Mouse (Mus musculus) intestine, embryonic 15.5 days (tissue): ENCODE results near the gene Esrrb. TPM values are rescaled to one million over a fixed set of nuclear protein-coding genes. Genes with fewer than 3 reads are reported as not detected.
A peak's percentile ranks its signal among the peaks of the same experiment; 100 is the strongest.

Experiments
- ATAC-seq: fragments of 200-750 bp; cut with Nextera tagmentation; 2 replicates; pipeline ENCODE4 v1.8.0; 2017; ENCODE audit warnings: moderate TSS enrichment, moderate library complexity
- H3K27ac ChIP-seq: fragments of 300-500 bp; sonication (generic); 2 replicates; pipeline ENCODE4 v1.5.1; 2015; ENCODE audit warnings: mild to moderate bottlenecking, inconsistent platforms
- H3K27me3 ChIP-seq: fragments of 300-500 bp; sonication (generic); replicated peaks from 2 replicates; pipeline ENCODE4 v1.6.1; 2015; ENCODE audit warnings: inconsistent platforms
- H3K36me3 ChIP-seq: fragments of 300-500 bp; sonication (generic); 2 replicates; pipeline ENCODE4 v1.6.1; 2015; ENCODE audit warnings: inconsistent platforms
- H3K4me1 ChIP-seq: fragments of 300-500 bp; sonication (generic); replicated peaks from 2 replicates; pipeline ENCODE4 v1.6.1; 2015; ENCODE audit warnings: inconsistent platforms
- H3K4me2 ChIP-seq: fragments of 300-500 bp; sonication (generic); replicated peaks from 2 replicates; pipeline ENCODE4 v1.6.1; 2015; ENCODE audit warnings: mild to moderate bottlenecking, inconsistent platforms
- H3K4me3 ChIP-seq: fragments of 300-500 bp; sonication (generic); replicated peaks from 2 replicates; pipeline ENCODE4 v1.5.1; 2015; ENCODE audit warnings: inconsistent platforms
- H3K9ac ChIP-seq: fragments of 300-500 bp; sonication (generic); 2 replicates; pipeline ENCODE4 v1.6.1; 2015; ENCODE audit warnings: inconsistent platforms
- H3K9me3 ChIP-seq: fragments of 300-500 bp; sonication (generic); 2 replicates; pipeline ENCODE4 v1.6.1; 2016; ENCODE audit warnings: inconsistent platforms
- WGBS: fragments of 180-500 bp; shearing (Covaris S2); methylation state at CpG from one replicate; pipeline ENCODE4 v1.1.7; 2015; 5-methylcytosine and 5-hydroxymethylcytosine counted together
- polyA plus RNA-seq: library from polyadenylated mRNA; unstranded; fragments of >200 nt; fragmentation: Nextera tagmentation; extraction: Ambion mirVana; gene quantifications from 2 replicates; pipeline ENCODE4 v1.2.1, GENCODE M21; 2015

Gene Esrrb
- 0.27 and 0.39 TPM in 2 replicates for polyA plus RNA-seq

DNA sequence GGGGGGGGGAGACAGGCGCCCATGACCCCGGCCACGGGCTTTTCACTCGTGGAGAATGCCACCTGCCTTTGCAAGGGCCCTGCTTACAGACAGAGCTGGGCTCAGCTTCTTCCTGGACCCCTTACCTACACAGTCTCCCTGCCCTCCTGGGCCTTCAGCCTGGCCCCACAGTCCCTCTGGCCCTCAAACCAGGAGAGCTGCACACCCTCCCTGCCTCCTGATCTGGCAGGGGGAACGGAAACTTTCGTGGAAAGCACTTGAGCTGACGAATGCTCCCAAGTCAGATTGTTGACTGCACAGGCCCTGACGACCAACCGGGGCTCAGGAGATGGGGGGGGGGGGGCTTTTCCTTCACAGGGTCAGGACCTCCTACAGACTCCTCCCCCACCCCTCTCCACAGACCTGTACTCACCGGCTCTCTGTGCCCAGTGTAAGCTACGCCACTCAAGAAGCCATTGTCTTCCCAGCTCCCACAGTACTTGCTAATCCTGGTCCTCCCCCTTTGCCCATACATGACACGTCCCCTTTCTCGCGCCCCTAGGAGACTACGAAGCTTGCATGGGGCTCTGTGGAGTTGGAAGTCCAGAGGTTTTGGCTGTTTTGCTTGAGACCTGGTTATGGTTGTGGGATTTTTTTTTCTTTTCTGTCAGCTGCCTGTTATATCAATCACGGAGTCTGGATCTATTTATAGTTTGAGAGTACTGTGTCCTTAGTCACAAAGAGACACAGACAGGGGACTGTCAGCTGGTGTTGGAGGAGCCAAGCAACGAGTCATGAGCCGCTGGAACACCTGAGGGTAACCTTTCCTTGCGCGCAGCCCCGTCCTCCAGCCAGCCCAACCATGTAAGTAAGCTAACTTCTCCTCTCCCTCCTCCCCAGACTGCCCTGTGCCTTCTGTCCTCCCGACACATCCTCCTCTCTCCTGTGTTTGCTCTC, at the start of gene Esrrb:
TSS of gene Esrrb (plus strand) at position 422 of the 936 bp plus-strand sequence.
- no peaks in the 10 kb centered on the region; the same call in 1 of the 2 replicates for H3K27me3 ChIP-seq
- 28% methylated on average over 22 of the region's 22 CpGs for WGBS
- ATAC-seq = no peak
- H3K4me2 ChIP-seq = 0 out of 2 replicates have a peak within 1 kb of the TSS, but pooled peaks have one; percentile 11
- H3K9me3 ChIP-seq = no peaks in the 10 kb centered on the region
- H3K36me3 ChIP-seq = no peaks in the 10 kb centered on the region
- H3K4me3 ChIP-seq = no peak within 1 kb of the TSS
- H3K4me1 ChIP-seq = 0 out of 2 replicates have a peak, but pooled peaks cover 8% of the 10 kb centered on the region
- no peak within 1 kb of the TSS for H3K27ac ChIP-seq
- no peak within 1 kb of the TSS for H3K9ac ChIP-seq

DNA sequence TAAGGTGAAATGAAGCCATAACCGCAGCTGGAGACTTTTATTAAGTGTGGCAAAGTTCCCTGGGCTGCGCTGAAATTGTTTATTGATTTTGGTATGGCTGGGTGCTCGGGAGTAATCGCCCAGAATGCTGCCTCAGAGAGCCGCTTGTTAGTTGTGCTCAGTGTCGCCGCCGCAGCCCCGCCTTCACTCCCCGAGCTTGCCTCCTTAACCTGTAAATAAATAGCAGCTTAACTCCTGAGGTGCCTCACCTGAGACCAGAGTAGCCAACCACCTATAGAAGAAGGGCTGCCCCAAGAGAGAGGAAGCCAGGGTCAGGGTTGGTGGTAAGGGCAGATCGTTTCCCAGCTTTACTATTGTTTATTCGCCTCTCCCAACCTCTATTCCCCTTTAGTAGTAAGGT, 40.3 kb upstream of the Esrrb start:
- ATAC-seq = peak; percentile 55
- Histone ChIP-seq H3K9ac (no peak overlapping the region), H3K27ac (no peak overlapping the region), H3K4me2 (peak overlapping the region; percentile 30), H3K4me1 (peaks cover 6% of the 10 kb centered on the region; the same call in 1 of the 2 replicates), H3K4me3 (no peak overlapping the region), H3K9me3 (no peaks in the 10 kb centered on the region), H3K36me3 (no peaks in the 10 kb centered on the region), H3K27me3 (no peaks in the 10 kb centered on the region)
- 17% methylated on average over 12 of the region's 12 CpGs for WGBS

DNA sequence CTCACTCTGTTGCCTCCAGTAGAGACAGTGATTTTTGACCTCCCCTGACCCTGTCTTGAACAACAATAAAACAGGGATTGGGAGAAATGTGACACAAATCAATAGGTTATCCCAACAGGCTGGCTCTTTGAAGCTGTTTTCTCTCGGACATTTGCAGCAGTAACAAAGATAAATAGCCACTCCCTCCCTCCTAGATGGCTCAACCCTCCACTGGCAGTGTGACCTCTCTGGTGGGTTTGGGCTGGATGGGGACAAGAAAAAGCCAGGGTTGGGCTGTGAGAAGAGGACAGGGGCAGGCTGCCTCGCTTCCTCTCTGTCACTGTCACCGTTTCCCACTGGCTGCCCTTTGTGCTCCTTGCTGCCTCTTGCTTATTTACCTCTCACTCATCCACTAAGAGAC, 36.6 kb upstream of the Esrrb start:
- no peak for ATAC-seq
- 28% methylated on average over 3 of the region's 3 CpGs for WGBS

DNA sequence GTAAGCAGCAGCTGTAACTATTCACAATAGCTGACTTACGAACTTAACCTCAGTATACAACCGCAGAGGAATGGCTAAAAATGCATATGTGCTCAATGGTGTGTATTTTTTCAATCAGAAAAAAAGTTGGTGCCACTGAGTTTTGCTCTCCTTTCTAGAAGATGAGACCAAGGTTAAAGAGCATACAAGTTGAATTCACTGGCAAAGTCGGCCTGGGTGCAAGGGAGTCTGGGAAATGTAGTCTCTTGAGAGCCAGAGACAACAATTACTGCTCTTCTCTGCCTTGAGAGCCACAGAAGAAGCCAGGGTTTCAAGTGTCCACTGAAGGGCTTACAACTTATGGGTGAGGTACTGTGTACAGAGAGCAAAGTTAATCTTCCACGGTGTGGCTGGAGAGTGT, 31.1 kb upstream of the Esrrb start:
- Histone ChIP-seq H3K27ac (no peak overlapping the region), H3K9ac (no peak overlapping the region), H3K27me3 (no peaks in the 10 kb centered on the region), H3K4me3 (no peak overlapping the region), H3K4me2 (no peak overlapping the region), H3K36me3 (no peaks in the 10 kb centered on the region), H3K4me1 (no peaks in the 10 kb centered on the region), H3K9me3 (no peaks in the 10 kb centered on the region)
- ATAC-seq = no peak
- 48% methylated on average over 4 of the region's 4 CpGs for WGBS

More for the DNA sequence above, 36.6 kb upstream of the Esrrb start:
- H3K27ac ChIP-seq = no peak overlapping the region
- H3K9me3 ChIP-seq = no peaks in the 10 kb centered on the region
- H3K4me3 ChIP-seq = no peak overlapping the region
- no peak overlapping the region for H3K4me2 ChIP-seq
- H3K9ac ChIP-seq = no peak overlapping the region
- peaks cover 6% of the 10 kb centered on the region; the same call in 1 of the 2 replicates for H3K4me1 ChIP-seq
- H3K27me3 ChIP-seq = no peaks in the 10 kb centered on the region
- H3K36me3 ChIP-seq = no peaks in the 10 kb centered on the region

DNA sequence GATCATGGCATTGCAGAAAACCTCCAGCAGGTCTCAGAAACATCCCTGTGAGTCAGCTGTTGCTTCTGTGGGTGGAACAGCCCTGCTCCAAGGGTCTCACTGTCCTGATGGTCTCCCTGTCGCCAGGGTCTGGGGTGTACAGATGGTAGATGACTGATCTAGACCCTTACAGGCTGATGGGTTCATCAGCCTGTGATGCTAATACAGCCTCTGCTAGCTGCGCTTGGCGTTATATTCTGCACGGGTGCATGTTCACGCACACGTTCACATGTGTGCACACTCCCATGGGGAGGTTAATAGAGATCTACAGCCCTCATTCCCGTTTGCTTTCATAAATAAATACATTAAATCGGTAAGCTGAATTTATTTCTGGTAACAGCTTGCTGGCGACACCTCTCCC, 30.2 kb upstream of the Esrrb start:
- Histone ChIP-seq H3K4me1 (no peaks in the 10 kb centered on the region), H3K9ac (no peak overlapping the region), H3K9me3 (no peaks in the 10 kb centered on the region), H3K4me3 (no peak overlapping the region), H3K27ac (no peak overlapping the region), H3K27me3 (no peaks in the 10 kb centered on the region), H3K4me2 (no peak overlapping the region), H3K36me3 (no peaks in the 10 kb centered on the region)
- no peak for ATAC-seq
- 88% methylated on average over 9 of the region's 9 CpGs for WGBS

DNA sequence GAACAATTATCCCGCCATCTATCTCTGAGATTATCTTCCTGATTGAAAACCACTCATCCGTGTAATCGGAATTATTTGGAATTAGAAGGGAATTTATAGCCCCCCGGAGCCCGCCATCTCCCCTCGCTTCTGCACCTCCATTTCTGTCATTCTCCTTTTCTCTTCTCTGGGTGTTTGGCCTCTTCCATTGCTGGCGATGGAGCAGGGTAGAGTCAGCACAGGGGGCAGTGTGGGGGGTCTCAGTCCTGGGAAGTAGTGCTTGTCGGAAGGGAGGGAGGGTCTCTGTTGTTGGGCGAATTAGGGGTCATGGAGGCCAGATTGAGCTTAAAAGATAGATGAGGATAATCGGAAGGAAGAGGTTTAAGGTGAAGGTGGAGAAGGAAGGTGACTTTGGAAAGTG, 29.7 kb upstream of the Esrrb start:
- H3K9me3 ChIP-seq = no peaks in the 10 kb centered on the region
- no peaks in the 10 kb centered on the region for H3K4me1 ChIP-seq
- H3K4me2 ChIP-seq = no peak overlapping the region
- no peaks in the 10 kb centered on the region for H3K27me3 ChIP-seq
- 77% methylated on average over 10 of the region's 10 CpGs for WGBS
- no peak for ATAC-seq
- H3K36me3 ChIP-seq = no peaks in the 10 kb centered on the region
- no peak overlapping the region for H3K4me3 ChIP-seq
- no peak overlapping the region for H3K27ac ChIP-seq
- no peak overlapping the region for H3K9ac ChIP-seq

DNA sequence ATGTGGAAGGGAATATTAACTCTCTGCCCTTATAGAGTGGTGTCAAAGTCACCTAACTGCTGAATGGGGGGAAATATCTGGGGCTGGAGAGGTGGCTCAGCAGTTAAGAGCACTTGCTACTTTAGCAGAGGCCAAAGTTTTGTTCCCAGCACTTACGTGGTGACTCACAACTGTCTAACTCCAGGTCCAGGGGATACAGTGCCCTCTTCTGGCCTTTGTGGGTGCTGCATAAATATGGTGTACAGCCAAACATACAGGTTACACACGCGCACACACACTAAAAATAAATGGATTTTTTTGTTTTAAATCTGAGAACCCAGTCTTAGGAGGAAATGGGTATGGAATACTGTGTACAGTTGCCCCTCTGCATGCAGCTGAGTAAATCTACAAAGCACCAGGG, 24.7 kb upstream of the Esrrb start:
- 94% methylated on average over 3 of the region's 3 CpGs for WGBS
- Histone ChIP-seq H3K4me1 (0 out of 2 replicates have a peak, but pooled peaks cover 2% of the 10 kb centered on the region), H3K27ac (no peak overlapping the region), H3K9me3 (no peaks in the 10 kb centered on the region), H3K4me3 (no peak overlapping the region), H3K9ac (no peak overlapping the region), H3K36me3 (no peaks in the 10 kb centered on the region), H3K4me2 (no peak overlapping the region), H3K27me3 (no peaks in the 10 kb centered on the region)
- no peak for ATAC-seq

DNA sequence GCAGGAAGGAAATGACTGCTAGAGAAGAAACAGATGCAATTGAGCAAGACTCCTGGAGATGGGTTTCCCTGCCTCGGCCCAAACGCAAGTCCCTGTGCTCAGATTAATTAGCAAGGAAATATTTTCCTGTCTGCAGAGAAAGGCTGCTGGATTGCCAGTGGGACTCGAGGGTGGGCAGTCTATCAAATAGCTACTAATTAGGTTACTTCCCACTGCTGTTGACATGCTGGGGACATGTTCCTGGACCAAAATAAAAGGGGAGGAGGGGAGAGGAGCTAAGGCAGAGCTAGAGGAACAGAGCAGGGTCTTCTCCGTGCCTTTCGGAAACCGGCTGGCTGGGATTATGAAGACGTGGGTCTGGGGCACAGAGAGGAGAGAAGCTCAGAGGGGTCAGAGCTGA, 24.0 kb upstream of the Esrrb start:
- no peaks in the 10 kb centered on the region for H3K36me3 ChIP-seq
- H3K4me3 ChIP-seq = no peak overlapping the region
- 0 out of 2 replicates have a peak, but pooled peaks cover 2% of the 10 kb centered on the region for H3K4me1 ChIP-seq
- 40% methylated on average over 7 of the region's 7 CpGs for WGBS
- no peak overlapping the region for H3K27ac ChIP-seq
- no peak overlapping the region for H3K4me2 ChIP-seq
- H3K9ac ChIP-seq = no peak overlapping the region
- no peak for ATAC-seq
- H3K9me3 ChIP-seq = no peaks in the 10 kb centered on the region
- no peaks in the 10 kb centered on the region for H3K27me3 ChIP-seq

DNA sequence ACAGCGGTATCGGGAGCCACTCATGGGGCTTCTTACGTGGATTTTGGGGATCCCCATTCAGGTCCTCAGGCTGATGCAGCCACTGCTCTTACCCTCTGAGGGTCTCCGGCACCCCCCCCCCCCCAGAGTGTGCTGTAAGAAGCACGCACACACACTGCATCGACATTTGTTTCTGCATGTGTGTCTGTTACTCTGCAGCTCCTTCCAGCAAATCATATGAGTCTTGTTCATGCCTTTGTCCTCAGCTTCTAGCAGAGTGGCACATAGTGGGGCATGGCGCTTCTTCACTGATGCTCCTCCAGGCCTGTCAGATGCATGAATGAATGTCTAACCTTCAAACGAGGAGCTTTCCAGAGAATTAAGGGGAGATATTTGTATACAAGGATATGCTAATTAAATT, 11.4 kb upstream of the Esrrb start:
- Histone ChIP-seq H3K9me3 (no peaks in the 10 kb centered on the region), H3K27me3 (no peaks in the 10 kb centered on the region), H3K36me3 (no peaks in the 10 kb centered on the region), H3K4me1 (no peaks in the 10 kb centered on the region), H3K4me3 (no peak overlapping the region), H3K27ac (no peak overlapping the region), H3K9ac (no peak overlapping the region), H3K4me2 (no peak overlapping the region)
- no peak for ATAC-seq
- WGBS = 81% methylated on average over 8 of the region's 8 CpGs

DNA sequence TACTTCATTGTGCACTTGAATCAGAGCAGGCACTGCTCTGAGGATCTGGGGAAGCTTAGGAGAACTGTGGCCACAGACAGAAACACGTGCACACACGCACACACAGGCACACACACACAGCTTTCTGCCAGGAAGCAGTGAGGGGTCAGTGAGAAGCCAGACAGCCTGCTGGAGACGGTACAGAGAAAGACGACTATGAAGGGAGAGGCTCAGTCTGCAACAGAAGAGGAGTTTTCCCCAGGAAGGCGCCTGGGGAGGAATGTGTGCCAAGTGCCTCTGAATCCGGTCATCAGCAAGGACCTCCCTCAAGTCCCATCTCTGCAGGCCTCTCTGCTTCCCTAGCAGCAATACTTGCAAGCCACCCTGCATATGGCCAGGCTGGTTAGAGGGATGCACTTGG, 1.5 kb upstream of the Esrrb start:
- WGBS = 37% methylated on average over 6 of the region's 6 CpGs
- Histone ChIP-seq H3K9me3 (no peaks in the 10 kb centered on the region), H3K4me1 (0 out of 2 replicates have a peak, but pooled peaks cover 8% of the 10 kb centered on the region), H3K4me2 (no peak overlapping the region), H3K9ac (no peak overlapping the region), H3K27ac (no peak overlapping the region), H3K27me3 (no peaks in the 10 kb centered on the region), H3K4me3 (no peak overlapping the region), H3K36me3 (no peaks in the 10 kb centered on the region)
- ATAC-seq = 0 out of 2 replicates have a peak, but pooled peaks have one; percentile 36

DNA sequence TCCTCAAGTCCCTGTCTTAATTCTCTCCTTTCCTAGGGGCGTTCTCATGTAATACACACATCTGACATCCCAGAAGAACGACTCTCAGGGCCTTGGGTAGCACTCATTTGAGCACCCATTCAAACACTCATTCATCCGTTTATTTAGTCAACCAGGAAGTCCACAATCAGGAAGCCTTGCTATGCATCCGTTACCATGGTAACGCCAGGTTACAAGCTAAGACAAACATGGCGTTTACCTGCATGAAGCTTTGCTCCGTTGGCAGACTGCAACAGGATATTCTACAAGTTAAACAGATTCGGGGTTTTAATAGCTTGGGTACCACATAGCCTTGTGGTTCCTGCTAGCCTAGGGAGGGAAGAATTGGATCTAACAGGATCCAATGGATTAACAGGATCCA, 1.0 kb upstream of the Esrrb start:
- Histone ChIP-seq H3K27ac (no peak overlapping the region), H3K36me3 (no peaks in the 10 kb centered on the region), H3K4me2 (no peak overlapping the region), H3K4me1 (0 out of 2 replicates have a peak, but pooled peaks cover 8% of the 10 kb centered on the region), H3K9ac (no peak overlapping the region), H3K9me3 (no peaks in the 10 kb centered on the region), H3K4me3 (no peak overlapping the region), H3K27me3 (no peaks in the 10 kb centered on the region)
- no peak for ATAC-seq
- WGBS = 61% methylated on average over 8 of the region's 8 CpGs

DNA sequence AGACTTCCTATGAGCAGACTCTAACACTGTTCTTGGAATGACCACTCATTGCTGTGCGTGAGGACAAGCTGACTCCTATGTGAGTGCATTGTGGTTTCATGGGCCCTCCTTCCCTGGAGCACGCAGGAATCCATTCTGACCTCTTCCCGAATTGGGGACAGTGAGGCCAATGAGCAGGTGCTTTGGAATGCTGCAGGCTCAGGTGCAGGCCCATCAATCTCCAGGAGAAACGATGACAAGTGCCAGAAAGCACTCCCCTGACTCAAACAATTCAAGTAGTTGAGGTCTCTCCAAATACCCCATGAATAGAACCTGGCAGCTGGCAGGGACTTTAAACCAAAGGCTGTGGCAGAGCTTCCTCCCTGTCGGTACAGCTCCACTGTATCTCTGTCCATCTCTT, 3.4 kb downstream of the Esrrb start:
- H3K27ac ChIP-seq = no peak overlapping the region
- no peak overlapping the region for H3K9ac ChIP-seq
- ATAC-seq = no peak
- H3K27me3 ChIP-seq = no peaks in the 10 kb centered on the region; the same call in none of the 2 replicates
- no peak overlapping the region for H3K4me2 ChIP-seq
- H3K4me1 ChIP-seq = 0 out of 2 replicates have a peak, but pooled peaks cover 8% of the 10 kb centered on the region
- H3K4me3 ChIP-seq = no peak overlapping the region
- H3K36me3 ChIP-seq = no peaks in the 10 kb centered on the region
- H3K9me3 ChIP-seq = no peaks in the 10 kb centered on the region
- WGBS = 18% methylated on average over 5 of the region's 5 CpGs
